Mouse (Mus musculus) embryonic fibroblast, embryonic 13.5 days (primary cell): ENCODE results near the gene Htr5b.

Source experiments
- CTCF ChIP-seq: IDR thresholded peaks from 2 replicates; pipeline ENCODE4 v1.5.1; 2011; ENCODE audit warnings: mild to moderate bottlenecking, control low read depth, low read length, moderate library complexity, borderline replicate concordance; ENCODE audit not compliant: insufficient read depth
- POLR2A ChIP-seq: IDR thresholded peaks from 2 replicates; pipeline ENCODE4 v1.6.1; 2011; ENCODE audit warnings: low read depth, mild to moderate bottlenecking, control low read depth, low read length, moderate library complexity

GRCm38 (mm10) chr1:121461895-121462294, 66.4 kb downstream of the Htr5b start:
- TF ChIP-seq POLR2A (no peak), CTCF (no peak)
